Mouse (Mus musculus): ENCODE data around the gene Mbnl2. TPM values are rescaled to one million over a fixed set of nuclear protein-coding genes. Genes with fewer than 3 reads are reported as not detected.

The Mbnl2 gene
- total RNA-seq, 2 experiments from 2014 or later, result 126 to 132 TPM

GRCm38 (mm10) chr14:120296231-120297006, 20.9 kb downstream of the Mbnl2 start:
- DNase-seq (ENCODE audit: low spot score in 2 of 2), result no peak

- DNase-seq (ENCODE audit: low spot score in 2 of 2), result no peak
These were observed 21.8 kb downstream of the Mbnl2 start for GRCm38 (mm10) chr14:120297137-120297749.

DNA sequence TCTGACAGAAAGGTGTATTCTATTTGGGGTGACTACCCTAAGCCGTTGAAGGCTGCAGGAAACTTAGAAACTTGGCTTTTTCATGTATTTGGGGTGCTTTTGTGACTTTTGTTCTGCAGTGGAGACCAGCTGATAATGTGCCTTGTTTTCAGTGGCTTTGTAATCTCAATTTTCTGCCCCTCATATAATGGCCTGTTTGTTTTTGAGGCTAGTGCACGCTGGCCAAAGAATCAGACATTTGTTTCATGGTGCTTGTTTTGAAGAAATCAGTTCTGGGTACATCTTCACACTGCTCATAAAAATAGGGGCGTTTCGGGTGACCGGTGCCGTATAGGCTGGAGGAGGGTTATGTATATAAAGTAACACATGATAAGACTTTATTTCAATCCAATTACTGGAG, 22.4 kb downstream of the Mbnl2 start:
- no peak for DNase-seq (ENCODE audit: low spot score in 2 of 2)

- DNase-seq (ENCODE audit: low spot score in 2 of 2), result no peak
These were observed 23.0 kb downstream of the Mbnl2 start for GRCm38 (mm10) chr14:120298439-120298838.

DNA sequence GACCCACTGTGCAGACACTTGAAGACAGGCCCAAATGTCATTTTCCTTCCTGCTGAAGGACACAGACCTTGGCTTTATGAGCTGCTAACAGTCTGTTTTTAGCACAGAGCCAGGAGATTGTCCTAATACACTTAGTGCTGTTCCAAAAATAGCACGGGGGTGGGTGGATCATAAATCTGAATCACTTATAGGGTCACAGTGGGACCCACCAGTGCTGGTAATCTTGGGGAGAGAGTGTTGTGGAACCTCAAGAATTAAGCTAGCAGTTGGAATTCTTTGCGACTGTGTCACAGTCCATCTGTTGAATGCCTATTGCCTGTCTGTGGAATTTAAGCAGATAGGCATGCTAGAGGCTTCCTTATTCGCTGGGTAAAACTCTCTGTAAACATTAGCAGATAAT, 24.2 kb downstream of the Mbnl2 start:
- DNase-seq (ENCODE audit: low spot score in 2 of 2), result no peak

GRCm38 (mm10) chr14:120300191-120300590, 24.7 kb downstream of the Mbnl2 start:
- no peak for DNase-seq (ENCODE audit: low spot score in 2 of 2)

GRCm38 (mm10) chr14:120300814-120301213, 25.3 kb downstream of the Mbnl2 start:
- no peak for DNase-seq (ENCODE audit: low spot score in 2 of 2)

DNA sequence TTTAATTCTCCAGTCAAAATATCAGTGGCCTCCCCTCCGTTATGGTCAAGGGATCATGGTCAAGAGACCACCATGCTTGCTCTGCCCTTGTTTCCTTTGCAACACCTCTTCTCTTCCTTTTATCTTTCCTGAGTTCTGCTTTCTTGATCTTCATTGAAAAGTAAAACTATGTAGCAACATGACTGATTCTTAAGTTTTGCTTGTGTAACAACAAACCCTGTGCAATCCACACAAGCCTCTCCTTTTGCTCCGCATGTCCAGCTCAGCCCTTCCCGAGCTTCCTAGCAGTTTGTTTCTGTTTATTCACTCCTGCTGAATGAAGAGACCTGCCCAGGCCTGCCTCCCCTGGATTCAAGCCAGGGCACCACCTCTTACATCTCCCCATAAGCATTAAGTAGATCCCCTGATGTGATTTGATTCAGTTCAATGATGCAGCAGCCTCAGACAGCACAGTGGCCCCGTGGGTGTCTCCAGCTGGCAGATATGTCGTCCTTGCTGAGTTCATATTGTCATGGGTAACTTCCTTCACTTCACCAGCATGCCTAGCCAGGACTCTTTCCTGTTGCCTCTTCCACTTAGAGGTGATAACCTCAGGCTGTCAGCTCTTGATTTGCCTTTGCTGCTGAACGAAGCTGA, 27.6 kb downstream of the Mbnl2 start:
- no peak for DNase-seq (ENCODE audit: low spot score in 2 of 2)

GRCm38 (mm10) chr14:120306229-120306628, 30.8 kb downstream of the Mbnl2 start:
- DNase-seq (ENCODE audit: low spot score in 2 of 2), result no peak

DNA sequence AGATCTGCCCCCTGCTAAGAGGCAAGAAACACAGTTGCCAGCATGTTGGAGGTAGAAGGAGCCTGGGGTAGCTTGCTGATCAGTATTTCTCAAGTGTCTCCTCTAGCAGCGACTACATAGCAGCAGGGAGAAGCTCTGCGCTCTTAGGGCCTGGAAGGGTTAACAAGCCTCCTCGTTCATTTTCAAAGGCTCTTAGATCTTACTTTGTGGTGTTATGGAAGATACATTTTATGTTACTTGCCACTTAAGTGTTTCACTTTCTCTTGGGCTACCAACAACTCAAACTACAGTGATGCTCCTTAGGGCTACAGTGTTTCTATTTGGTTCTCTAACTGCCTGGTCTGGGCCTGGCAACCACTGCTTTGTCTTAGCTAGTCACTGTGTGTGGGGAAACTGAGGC, 31.9 kb downstream of the Mbnl2 start:
- DNase-seq (ENCODE audit: low spot score in 2 of 2), result no peak

- no peak for DNase-seq (ENCODE audit: low spot score in 2 of 2)
These were observed 32.5 kb downstream of the Mbnl2 start for GRCm38 (mm10) chr14:120307963-120308362.

GRCm38 (mm10) chr14:120309691-120310090, 34.2 kb downstream of the Mbnl2 start:
- DNase-seq (ENCODE audit: low spot score in 2 of 2), result no peak

- DNase-seq (ENCODE audit: low spot score in 2 of 2), result no peak
These were observed 36.0 kb downstream of the Mbnl2 start for GRCm38 (mm10) chr14:120311330-120312097.

- DNase-seq (ENCODE audit: low spot score in 2 of 2), result no peak
These were observed 37.4 kb downstream of the Mbnl2 start for GRCm38 (mm10) chr14:120312661-120313406.

DNA sequence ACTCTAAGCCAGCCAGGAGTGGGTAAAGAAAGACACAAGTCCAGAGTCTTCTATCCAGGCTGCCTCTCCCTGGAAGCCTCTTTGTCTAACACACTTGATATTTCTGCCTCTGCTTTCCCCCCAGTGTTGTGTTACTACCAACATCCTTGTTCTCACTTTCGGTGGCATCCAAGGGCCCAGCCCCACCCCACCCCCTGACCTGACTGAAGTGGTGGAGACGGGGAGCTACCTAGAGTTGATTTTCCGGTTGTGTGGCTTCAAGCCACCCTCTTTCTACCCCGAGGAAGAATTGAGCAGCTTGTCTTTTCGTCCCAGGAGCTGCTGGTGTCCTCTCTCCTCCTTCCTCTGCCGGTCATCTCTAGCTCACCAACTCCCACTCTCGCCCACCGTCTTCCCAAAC, 38.0 kb downstream of the Mbnl2 start:
- no peak for DNase-seq (ENCODE audit: low spot score in 2 of 2)

GRCm38 (mm10) chr14:120315721-120316120, 40.3 kb downstream of the Mbnl2 start:
- no peak for DNase-seq (ENCODE audit: low spot score in 2 of 2)

GRCm38 (mm10) chr14:120318326-120318935, 43.0 kb downstream of the Mbnl2 start:
- no peak for DNase-seq (ENCODE audit: low spot score in 2 of 2)

DNA sequence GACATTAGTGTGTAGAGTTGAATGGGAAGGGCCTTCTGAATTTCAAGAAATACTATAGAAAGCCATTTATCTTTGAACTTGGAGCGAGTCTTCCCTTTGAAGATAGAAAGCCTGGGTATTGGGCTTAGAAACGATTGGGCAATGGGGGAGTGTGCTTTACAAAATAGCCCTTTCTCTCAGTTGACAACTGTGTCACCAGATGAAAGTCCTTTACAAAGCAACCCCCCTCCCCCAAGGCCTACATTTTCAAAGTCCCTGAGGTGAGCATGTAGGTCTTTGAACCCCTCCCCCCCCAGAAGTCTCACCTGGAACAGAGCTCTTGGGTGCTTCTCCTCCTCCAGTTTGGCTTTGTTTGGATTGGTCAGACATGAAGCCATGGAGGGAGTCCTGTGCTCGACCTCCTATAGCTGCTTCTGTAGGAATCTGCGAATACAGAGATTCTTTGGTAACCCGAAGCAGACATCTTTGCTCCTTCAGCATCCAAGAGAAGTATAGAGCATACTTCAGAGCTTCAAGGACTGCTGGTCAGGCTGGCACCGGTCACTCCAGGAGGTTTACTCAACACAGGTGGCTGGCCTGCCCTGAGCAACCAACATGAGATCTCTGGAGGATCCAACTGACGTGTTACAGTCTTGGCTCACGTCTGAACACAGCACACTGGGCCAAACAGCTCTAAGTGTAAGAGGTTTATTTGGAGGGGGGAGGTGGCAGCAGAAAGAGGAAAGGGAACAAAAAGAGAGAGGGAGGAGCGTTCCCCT, 43.7 kb downstream of the Mbnl2 start:
- no peak for DNase-seq (ENCODE audit: low spot score in 2 of 2)

- no peak for DNase-seq (ENCODE audit: low spot score in 2 of 2)
These were observed 46.6 kb downstream of the Mbnl2 start for GRCm38 (mm10) chr14:120322041-120322440.

DNA sequence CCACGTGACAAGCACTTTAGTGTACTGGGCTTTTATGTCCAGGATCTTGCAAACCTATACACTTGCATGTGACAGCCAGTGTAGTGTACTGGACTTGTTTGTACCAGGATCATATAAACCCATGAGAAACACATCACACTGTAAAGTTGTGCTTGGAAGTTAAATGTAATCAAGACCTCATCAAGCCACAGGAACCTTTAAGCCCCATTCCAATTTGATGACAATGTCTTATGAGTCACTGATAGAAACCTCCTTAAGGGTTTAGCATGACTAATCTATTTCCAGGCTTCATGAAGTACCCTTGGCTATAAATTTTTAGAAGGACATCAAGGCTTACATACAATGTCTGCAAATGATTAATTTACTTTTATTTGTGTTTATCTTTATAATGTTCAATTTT, 47.6 kb downstream of the Mbnl2 start:
- no peak for DNase-seq (ENCODE audit: low spot score in 2 of 2)

Data from layer of hippocampus, postnatal 10 days (tissue).